Mouse (Mus musculus) liver, embryonic 13.5 days (tissue): ENCODE data around the gene Nefh. TPM values are rescaled to one million over a fixed set of nuclear protein-coding genes. Genes with fewer than 3 reads are reported as not detected.
A peak's percentile ranks its signal among the peaks of the same experiment; 100 is the strongest.

Experiments
- ATAC-seq: fragments of 200-750 bp; cut with Nextera tagmentation; 2 replicates; pipeline ENCODE4 v1.8.0; 2017; ENCODE audit warnings: low read depth, mild to moderate bottlenecking, moderate number of reproducible peaks, moderate library complexity
- DNase-seq: peaks from one replicate; pipeline ENCODE4 v3.0.0; 2022
- H3K27ac ChIP-seq: fragments of 300-500 bp; sonication (generic); 2 replicates; pipeline ENCODE4 v1.5.1; 2015; ENCODE audit warnings: moderate library complexity, mild to moderate bottlenecking, inconsistent platforms
- H3K27me3 ChIP-seq: fragments of 300-500 bp; sonication (generic); 2 replicates; pipeline ENCODE4 v1.6.1; 2015; ENCODE audit warnings: mild to moderate bottlenecking, inconsistent platforms
- H3K36me3 ChIP-seq: fragments of 300-500 bp; sonication (generic); 2 replicates; pipeline ENCODE4 v1.6.1; 2015; ENCODE audit warnings: mild to moderate bottlenecking, inconsistent platforms
- H3K4me1 ChIP-seq: fragments of 300-500 bp; sonication (generic); replicated peaks from 2 replicates; pipeline ENCODE4 v1.6.1; 2015; ENCODE audit warnings: inconsistent platforms
- H3K4me2 ChIP-seq: fragments of 300-500 bp; sonication (generic); 2 replicates; pipeline ENCODE4 v1.6.1; 2015; ENCODE audit warnings: inconsistent platforms, mild to moderate bottlenecking, moderate library complexity
- H3K4me3 ChIP-seq: fragments of 300-500 bp; sonication (generic); replicated peaks from 2 replicates; pipeline ENCODE4 v1.5.1; 2015; ENCODE audit warnings: mild to moderate bottlenecking, inconsistent platforms
- H3K9ac ChIP-seq: fragments of 300-500 bp; sonication (generic); 2 replicates; pipeline ENCODE4 v1.6.1; 2015; ENCODE audit warnings: mild to moderate bottlenecking, inconsistent platforms
- H3K9me3 ChIP-seq: fragments of 300-500 bp; sonication (generic); replicated peaks from 2 replicates; pipeline ENCODE4 v1.6.1; 2016; ENCODE audit warnings: inconsistent platforms
- WGBS: fragments of 180-500 bp; shearing (Covaris S2); methylation state at CpG from one replicate; pipeline ENCODE4 v1.1.7; 2015; ENCODE audit not compliant: insufficient replicate concordance; 5-methylcytosine and 5-hydroxymethylcytosine counted together
- polyA plus RNA-seq: library from polyadenylated mRNA; unstranded; fragments of >200 nt; fragmentation: Nextera tagmentation; extraction: Ambion mirVana; gene quantifications from 2 replicates; pipeline ENCODE4 v1.2.1, GENCODE M21; 2015

Gene Nefh
- polyA plus RNA-seq, 1 experiment from 2014 or later = 0.27 TPM

- WGBS = 7% methylated on average over 23 of the region's 23 CpGs
- Histone ChIP-seq H3K27me3 (peaks cover 98% of the 10 kb centered on the region), H3K4me1 (peaks cover 27% of the 10 kb centered on the region), H3K36me3 (no peaks in the 10 kb centered on the region), H3K4me3 (no peak overlapping the region), H3K4me2 (no peak overlapping the region), H3K27ac (no peak overlapping the region), H3K9me3 (no peaks in the 10 kb centered on the region), H3K9ac (no peak overlapping the region)
- no peak for ATAC-seq
- peak; percentile 31 for DNase-seq
Measured at GRCm38 (mm10) chr11:4949256-4950044, 1.6 kb upstream of the Nefh start.

DNA sequence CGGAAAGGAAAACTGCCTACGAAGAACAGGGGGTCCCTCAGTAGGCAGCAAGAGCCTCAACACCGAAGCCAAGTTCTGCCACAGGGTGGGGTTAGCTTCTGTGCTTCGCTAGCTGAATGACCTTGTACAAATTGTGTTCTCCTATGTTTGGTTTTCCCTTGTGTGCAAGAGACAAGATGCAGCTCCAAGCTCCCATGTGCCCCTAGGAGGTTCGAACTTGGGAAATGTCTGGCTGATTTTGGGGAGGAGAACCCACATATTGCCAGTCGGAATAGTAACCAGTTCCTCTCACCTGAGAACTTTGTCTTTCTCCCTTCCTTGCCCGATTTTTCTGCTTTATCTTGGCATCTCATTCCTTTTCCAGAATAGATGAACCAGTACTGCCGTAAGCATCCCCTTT, 928 bp upstream of the Nefh start:
- WGBS = 35% methylated on average over 8 of the region's 8 CpGs
- H3K36me3 ChIP-seq = no peaks in the 10 kb centered on the region
- ATAC-seq = no peak
- H3K4me3 ChIP-seq = no peak overlapping the region
- H3K9ac ChIP-seq = no peak overlapping the region
- no peaks in the 10 kb centered on the region for H3K9me3 ChIP-seq
- peaks cover 98% of the 10 kb centered on the region for H3K27me3 ChIP-seq
- H3K4me1 ChIP-seq = peaks cover 22% of the 10 kb centered on the region
- H3K27ac ChIP-seq = no peak overlapping the region
- DNase-seq = no peak
- H3K4me2 ChIP-seq = no peak overlapping the region

DNA sequence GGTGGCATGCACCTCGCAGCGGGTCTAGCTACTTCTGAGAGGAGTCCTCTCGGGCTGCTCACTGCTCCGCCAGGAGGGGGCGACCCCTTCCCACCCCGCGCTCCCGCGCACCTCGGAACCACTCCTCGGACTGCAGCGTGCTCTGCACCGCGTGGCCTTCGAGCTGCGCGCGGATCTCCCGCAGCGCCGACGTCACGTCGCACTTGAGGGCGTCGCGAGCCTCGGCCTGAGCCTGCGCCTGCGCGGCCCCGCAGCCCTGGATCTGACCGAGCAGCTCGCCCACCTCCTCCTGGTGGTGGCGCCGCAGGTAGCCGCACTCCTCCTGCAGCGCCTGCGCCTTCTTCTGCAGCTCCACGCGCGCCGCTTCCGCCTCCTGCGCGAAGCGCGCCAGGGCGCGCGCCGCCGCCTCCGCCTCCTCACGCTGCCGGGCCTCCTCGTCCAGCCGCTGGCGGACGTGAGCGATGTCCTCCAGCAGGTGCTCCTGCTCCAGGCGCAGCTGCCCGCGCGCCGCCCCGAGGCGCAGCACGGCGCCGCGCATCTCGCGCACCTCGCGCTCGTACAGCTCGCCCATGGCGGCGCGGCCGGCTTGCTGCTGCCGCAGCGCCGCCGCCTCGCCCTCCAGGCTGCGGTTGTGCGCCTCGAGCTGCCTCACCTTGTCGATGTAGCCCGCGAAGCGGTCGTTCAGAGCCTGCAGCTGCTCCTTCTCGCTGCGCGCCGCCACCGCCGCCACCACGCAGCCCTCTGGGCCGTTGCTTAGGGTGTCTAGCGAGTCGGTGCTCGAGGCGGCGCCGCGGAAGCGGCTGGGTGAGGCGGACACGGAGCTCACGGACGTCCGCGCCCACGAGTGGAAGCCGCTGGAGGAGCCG, 684 bp downstream of the Nefh start:
- Histone ChIP-seq H3K9me3 (no peaks in the 10 kb centered on the region), H3K36me3 (no peaks in the 10 kb centered on the region), H3K4me3 (peak overlapping the region; percentile 55), H3K27ac (no peak overlapping the region), H3K4me2 (peak overlapping the region; percentile 74), H3K27me3 (peaks cover 84% of the 10 kb centered on the region), H3K9ac (no peak overlapping the region), H3K4me1 (peaks cover 19% of the 10 kb centered on the region)
- no peak for DNase-seq
- ATAC-seq = peak; percentile 64
- under 1% methylated on average over 120 of the region's 120 CpGs for WGBS

GRCm38 (mm10) chr11:4946530-4946929, 1.3 kb downstream of the Nefh start:
- peak overlapping the region; percentile 74 for H3K4me2 ChIP-seq
- 40% methylated on average over 12 of the region's 13 CpGs for WGBS
- H3K4me1 ChIP-seq = peaks cover 19% of the 10 kb centered on the region
- no peak overlapping the region for H3K27ac ChIP-seq
- H3K36me3 ChIP-seq = no peaks in the 10 kb centered on the region
- H3K9ac ChIP-seq = no peak overlapping the region
- peak overlapping the region; percentile 55 for H3K4me3 ChIP-seq
- H3K9me3 ChIP-seq = no peaks in the 10 kb centered on the region
- peaks cover 78% of the 10 kb centered on the region for H3K27me3 ChIP-seq
- no peak for DNase-seq
- no peak for ATAC-seq

- no peaks in the 10 kb centered on the region for H3K9me3 ChIP-seq
Measured at GRCm38 (mm10) chr11:4936243-4936642, 11.6 kb downstream of the Nefh start.

GRCm38 (mm10) chr11:4931009-4931601, 16.8 kb downstream of the Nefh start:
- H3K4me2 ChIP-seq = no peak overlapping the region
- peaks cover 35% of the 10 kb centered on the region for H3K36me3 ChIP-seq
- H3K4me1 ChIP-seq = peaks cover 5% of the 10 kb centered on the region; the same call in 1 of the 2 replicates
- no peak overlapping the region for H3K27ac ChIP-seq
- H3K9ac ChIP-seq = no peak overlapping the region
- no peak for DNase-seq
- H3K4me3 ChIP-seq = no peak overlapping the region
- WGBS = 66% methylated on average over 1 of the region's 1 CpGs
- no peak for ATAC-seq
- H3K9me3 ChIP-seq = no peaks in the 10 kb centered on the region
- H3K27me3 ChIP-seq = no peaks in the 10 kb centered on the region

More at GRCm38 (mm10) chr11:4936243-4936642, 11.6 kb downstream of the Nefh start:
- DNase-seq (no peak), ATAC-seq (no peak)
- H3K36me3 ChIP-seq = no peaks in the 10 kb centered on the region
- H3K9ac ChIP-seq = no peak overlapping the region
- no peak overlapping the region for H3K4me3 ChIP-seq
- H3K27me3 ChIP-seq = no peaks in the 10 kb centered on the region
- WGBS = 62% methylated on average over 5 of the region's 5 CpGs
- no peak overlapping the region for H3K4me2 ChIP-seq
- H3K27ac ChIP-seq = no peak overlapping the region
- no peaks in the 10 kb centered on the region for H3K4me1 ChIP-seq

- ATAC-seq (no peak), DNase-seq (no peak)
- no peaks in the 10 kb centered on the region for H3K27me3 ChIP-seq
- H3K4me3 ChIP-seq = no peak overlapping the region
- H3K9me3 ChIP-seq = no peaks in the 10 kb centered on the region
- H3K4me1 ChIP-seq = peaks cover 5% of the 10 kb centered on the region; the same call in 1 of the 2 replicates
- no peak overlapping the region for H3K4me2 ChIP-seq
- no peak overlapping the region for H3K9ac ChIP-seq
- 91% methylated on average over 3 of the region's 3 CpGs for WGBS
- H3K36me3 ChIP-seq = peaks cover 70% of the 10 kb centered on the region
- no peak overlapping the region for H3K27ac ChIP-seq
Measured at GRCm38 (mm10) chr11:4927224-4927623, 20.6 kb downstream of the Nefh start.

DNA sequence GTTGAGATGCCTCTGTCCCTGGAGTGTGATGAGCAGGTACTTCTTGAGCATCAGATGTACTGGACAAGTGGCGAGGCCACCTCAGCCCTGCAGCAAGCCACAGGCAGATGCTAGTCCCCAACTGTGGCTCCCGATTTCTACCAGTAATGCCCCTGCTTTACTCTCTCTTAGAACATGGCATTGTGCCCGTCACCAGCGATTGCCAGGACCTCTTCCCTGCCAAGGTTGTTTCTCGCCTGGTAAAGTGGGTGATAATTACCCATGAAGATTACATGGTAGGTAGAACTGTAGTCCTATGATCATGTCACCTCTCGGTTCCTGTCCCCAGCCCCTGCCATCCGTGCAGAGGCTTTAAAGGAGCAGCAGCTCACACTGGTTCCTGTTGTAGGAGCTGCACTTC, 26.1 kb downstream of the Nefh start:
- 71% methylated on average over 7 of the region's 7 CpGs for WGBS
- Histone ChIP-seq H3K36me3 (peaks cover 93% of the 10 kb centered on the region), H3K4me3 (no peak overlapping the region), H3K4me2 (no peak overlapping the region), H3K27me3 (no peaks in the 10 kb centered on the region), H3K27ac (no peak overlapping the region), H3K9me3 (no peaks in the 10 kb centered on the region), H3K4me1 (no peaks in the 10 kb centered on the region), H3K9ac (no peak overlapping the region)
- DNase-seq = no peak
- no peak for ATAC-seq

DNA sequence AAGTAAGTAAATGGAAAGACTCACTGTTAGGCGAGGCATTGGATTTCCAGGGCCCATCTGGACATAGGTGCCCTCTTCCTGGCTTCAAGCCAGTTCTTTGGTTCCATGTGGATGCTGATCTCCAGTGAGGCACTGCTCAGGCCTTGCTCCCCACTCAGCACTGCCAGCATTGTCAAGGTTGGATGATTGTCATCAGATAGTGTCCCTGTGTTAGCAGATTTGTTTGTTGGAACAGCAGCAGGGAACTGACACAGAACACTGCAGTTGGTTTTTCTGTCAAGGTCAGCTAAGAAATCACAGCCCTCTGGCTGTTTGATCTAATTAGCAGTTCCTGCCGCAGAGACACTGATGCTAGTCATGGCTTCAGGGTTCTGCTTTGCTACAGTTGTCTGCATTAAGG, 26.6 kb downstream of the Nefh start:
- no peak overlapping the region for H3K4me3 ChIP-seq
- DNase-seq = no peak
- no peaks in the 10 kb centered on the region for H3K27me3 ChIP-seq
- no peak overlapping the region for H3K27ac ChIP-seq
- H3K9ac ChIP-seq = no peak overlapping the region
- no peaks in the 10 kb centered on the region for H3K9me3 ChIP-seq
- peaks cover 91% of the 10 kb centered on the region for H3K36me3 ChIP-seq
- H3K4me1 ChIP-seq = no peaks in the 10 kb centered on the region
- no peak for ATAC-seq
- no peak overlapping the region for H3K4me2 ChIP-seq
- 75% methylated on average over 2 of the region's 2 CpGs for WGBS

GRCm38 (mm10) chr11:4916068-4916467, 31.8 kb downstream of the Nefh start:
- Histone ChIP-seq H3K4me1 (no peaks in the 10 kb centered on the region), H3K9ac (no peak overlapping the region), H3K27me3 (no peaks in the 10 kb centered on the region), H3K27ac (no peak overlapping the region), H3K4me2 (no peak overlapping the region), H3K9me3 (no peaks in the 10 kb centered on the region), H3K4me3 (no peak overlapping the region), H3K36me3 (peaks cover 87% of the 10 kb centered on the region)
- peak; percentile 27 for DNase-seq
- WGBS = 43% methylated on average over 1 of the region's 1 CpGs
- ATAC-seq = no peak

DNA sequence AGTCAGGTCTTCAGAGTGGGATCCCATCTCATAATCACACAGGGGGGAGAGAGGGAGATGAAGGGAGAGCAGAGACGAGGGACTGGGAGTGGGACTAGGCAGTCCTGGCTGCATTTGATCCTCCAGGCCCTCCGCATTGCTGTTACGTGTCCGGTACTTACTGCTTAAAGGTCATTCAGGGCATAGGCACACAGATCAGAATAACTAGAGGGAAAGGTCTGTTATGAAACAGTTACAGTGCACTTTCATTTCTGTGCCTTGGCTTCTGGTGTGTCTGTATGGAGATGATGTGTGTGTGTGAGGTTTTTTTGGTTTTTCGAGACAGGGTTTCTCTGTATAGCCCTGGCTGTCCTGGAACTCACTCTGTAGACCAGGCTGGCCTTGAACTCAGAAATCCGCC, 41.6 kb downstream of the Nefh start:
- no peak overlapping the region for H3K27ac ChIP-seq
- no peak overlapping the region for H3K9ac ChIP-seq
- no peak overlapping the region for H3K4me2 ChIP-seq
- ATAC-seq (no peak), DNase-seq (no peak)
- H3K9me3 ChIP-seq = no peaks in the 10 kb centered on the region
- H3K4me1 ChIP-seq = no peaks in the 10 kb centered on the region
- no peaks in the 10 kb centered on the region for H3K27me3 ChIP-seq
- H3K4me3 ChIP-seq = no peak overlapping the region
- WGBS = 87% methylated on average over 6 of the region's 6 CpGs
- H3K36me3 ChIP-seq = peaks cover 61% of the 10 kb centered on the region
